Mouse (Mus musculus): ENCODE measurements at regions not wholly inside any gene's neighbourhood (a gene's known extent, or its start where the extent isn't known, plus 50 kb on each side); places are given as distances from the start of the nearest gene placed in this dataset.

DNA sequence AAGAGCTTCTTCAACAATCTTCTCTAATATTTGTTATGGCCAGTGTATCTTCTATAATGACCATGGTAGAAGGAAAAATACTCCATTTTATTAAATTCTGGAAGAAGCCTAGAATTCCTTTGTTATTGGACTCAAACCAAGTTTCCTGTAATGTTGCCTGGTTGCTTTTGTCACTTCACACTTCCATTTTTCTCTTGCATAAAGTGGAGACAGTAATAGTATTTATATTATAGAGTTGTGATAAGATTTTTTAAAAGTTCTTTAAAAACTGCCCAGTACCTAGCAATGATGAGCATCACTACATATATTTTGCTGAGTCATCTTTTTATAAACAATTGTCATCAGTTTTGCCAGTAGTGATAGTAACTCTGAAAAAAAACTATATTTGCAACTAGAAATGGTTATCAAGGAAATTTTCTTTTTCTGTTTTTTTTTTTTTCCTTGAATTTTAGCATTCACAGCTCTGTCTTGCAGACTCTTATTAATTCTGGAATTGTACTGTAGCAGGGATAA is 415.2 kb upstream of the Aga start:
- no peak for DNase-seq (ENCODE audit: low spot score in 2 of 2)

DNA sequence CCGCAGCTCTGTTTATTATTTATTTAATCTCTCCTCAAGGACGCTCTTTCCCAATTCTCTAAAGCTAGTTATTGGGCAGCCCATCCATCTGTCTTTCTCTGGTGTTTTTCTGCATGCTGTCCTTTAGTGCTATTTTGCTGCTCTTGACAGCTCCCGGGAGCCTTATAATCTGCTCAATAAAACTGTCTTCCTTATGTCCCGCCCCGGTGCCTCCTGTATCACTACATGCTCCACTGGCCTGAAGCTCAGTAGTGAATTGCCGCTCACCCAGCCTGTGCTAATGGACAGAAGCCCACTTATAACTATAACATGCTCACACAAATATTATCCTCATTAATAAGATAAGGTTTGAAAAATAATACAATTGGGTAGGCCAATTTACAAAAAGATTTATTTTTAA is 371.5 kb upstream of the Aga start:
- DNase-seq (ENCODE audit: low spot score in 2 of 2), result no peak

DNA sequence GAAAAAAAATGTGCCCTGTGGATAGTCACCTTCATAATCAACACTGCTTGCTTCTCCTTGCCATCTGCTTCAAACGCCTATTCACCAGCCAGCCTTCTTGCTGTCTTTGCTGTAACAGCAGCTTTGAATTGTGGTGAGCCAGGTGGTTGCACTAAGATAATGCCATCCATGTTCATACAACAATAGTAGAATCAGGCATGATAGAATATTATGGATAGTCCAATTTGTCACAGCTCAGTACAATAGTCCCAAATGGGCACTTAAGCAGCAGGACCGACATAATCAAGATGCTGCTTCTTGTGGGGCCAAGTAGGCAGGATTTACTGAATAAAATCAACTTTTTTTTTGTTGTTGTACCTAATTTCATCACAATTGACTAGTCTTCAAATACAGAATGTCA is 362.6 kb upstream of the Aga start:
- peak in 1 of 2 experiments; percentile 7 for DNase-seq (ENCODE audit: low spot score in 2 of 2)

DNA sequence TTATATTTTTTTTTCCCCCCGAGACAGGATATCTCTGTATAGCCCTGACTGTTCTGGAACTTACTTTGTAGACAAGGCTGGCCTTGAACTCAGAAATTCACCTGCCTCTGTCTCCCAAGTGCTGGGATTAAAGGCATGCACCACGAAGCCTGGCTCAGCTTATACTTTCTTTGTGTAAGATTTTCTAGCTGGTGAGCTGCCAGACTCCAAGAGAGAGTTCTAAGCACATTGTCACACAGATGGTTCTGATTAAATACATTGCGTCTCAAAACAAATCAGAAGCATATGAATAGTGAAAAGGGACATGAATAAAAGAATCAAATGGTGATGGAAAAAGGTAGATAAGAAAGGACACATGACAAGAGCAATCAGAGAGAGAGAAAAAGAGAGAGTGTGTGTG is 347.5 kb upstream of the Aga start:
- no peak for DNase-seq (ENCODE audit: low spot score in 2 of 2)

DNA sequence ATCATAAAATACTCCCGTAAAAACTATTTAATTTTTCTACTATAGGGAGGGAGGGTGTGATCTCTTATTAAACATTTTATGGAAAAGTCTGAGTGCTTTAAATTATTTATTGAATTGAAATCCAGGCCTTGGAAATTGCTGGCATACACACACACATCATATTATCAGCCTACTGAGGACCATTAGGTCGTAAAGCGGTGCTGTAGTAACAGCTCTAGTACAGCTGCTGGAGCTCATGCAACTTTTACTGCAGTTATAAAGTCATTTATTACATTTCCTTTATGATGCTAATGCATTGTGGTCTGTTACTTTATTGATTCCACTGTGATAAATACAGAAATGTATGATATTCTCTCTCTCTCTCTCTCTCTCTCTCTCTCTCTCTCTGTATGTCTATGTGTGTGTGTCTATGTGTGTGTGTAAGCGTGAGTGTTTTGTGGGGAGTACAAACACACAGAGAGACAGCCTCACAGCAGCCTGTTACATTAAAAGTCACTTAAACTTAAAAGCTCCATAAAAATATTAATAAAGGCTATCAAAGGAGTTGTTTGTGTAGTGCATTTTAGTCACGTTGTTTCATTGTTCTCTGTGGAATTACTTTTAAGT is 339.7 kb upstream of the Aga start:
- no peak for DNase-seq (ENCODE audit: low spot score in 2 of 2)

DNA sequence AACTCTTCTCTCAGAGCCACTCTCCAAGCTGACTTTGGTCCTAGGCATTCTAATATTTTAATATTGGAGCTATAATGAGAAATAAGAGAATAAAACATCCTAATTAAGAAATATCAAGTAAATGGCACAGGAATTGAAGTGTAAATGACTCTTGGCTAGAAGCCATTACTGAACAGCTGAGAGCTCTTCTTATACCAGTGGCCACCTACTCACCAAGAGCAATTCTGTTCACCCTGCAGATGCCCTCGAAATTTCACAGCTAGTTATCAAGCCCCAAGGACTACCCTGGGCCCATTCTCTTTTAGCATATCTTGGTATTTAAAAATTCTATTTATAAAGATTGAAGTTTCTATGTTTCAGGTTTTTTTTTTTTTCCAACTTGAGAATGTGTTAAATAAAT is 319.0 kb upstream of the Aga start:
- DNase-seq (ENCODE audit: low spot score in 2 of 2), result no peak

DNA sequence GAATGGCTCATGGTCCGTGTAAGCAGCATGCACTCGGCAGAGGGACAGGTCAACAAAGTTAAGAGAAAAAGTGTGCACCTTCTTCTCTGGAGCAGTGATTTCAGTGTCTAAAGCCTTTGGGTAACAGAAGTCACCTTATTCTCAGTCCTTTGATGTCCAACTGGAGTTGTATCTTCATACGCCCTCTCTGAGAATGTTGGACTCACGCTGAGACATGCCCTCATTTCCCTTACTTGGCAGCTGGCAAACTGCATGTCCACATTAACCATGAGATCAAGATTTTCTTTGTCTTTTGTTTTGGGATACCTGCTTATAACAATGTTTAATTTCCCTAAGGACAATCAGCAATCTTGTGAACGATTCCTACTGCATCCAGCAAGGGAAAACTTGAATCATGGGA is 289.3 kb upstream of the Aga start:
- DNase-seq (ENCODE audit: low spot score in 2 of 2), result no peak

Measured in left cerebral cortex, adult 8-10 months (tissue).